Mouse (Mus musculus) MN1 (cell line): Measurements from ENCODE around the gene Gdpd2.

Experiments
- DNase-seq: peaks from one replicate; pipeline ENCODE4 v3.0.0-alpha.2; 2016; ENCODE audit warnings: low spot score

Gene Gdpd2

DNA sequence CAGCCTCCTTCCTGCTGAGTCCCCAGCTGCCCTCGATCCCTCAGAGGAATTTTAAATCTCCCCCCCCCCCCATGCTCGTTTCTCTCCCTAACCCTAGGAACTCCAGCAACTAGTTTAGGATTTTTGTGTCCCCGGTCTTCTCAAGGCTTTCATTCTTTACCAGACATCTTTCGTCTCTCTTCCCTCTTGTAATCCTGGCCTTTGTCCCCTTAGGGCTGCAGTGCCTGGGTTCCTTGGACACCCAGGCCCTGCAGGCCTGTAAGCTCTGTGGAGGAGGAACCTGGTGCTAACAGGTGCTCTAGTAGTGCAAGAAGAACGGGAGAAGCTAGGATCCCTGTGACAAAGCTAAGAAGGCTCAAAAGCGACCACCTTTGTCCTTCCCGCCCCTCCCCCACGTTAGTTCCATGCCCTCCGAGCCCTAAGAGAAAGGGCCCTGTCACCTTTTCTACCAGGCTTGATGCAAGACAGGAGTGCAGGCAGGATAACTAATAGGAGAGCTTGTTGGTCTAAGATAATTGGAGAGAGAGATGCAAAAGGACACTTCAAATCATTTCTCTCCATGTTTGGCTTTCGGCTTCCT lies 48.1 kb downstream of the Gdpd2 start:
- DNase-seq, result no peak

DNA sequence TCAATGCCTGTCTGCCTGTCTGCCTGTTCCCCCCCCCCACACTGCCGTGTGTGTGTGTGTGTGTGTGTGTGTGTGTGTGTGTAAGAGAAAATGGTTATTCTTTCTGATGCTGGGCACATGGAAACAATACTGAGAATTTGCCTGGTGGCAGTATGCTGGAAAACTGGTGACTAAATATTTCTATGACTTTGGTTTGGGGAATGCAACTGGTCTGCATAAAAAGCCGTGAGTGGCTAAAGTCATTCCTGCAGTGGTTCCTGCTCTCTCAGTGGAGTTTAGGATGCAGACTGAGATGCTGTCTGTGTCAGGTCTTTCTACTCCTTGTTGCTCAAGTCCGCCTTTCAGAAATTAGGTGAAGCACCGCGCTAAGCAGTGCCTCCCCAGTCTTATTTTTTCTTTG lies 48.7 kb downstream of the Gdpd2 start:
- no peak for DNase-seq
